Mouse (Mus musculus) C2C12 (cell line): ENCODE results near the gene Dydc1. TPM values are rescaled to one million over a fixed set of nuclear protein-coding genes. Genes with fewer than 3 reads are reported as not detected.

Experiments used
- H3K27me3 ChIP-seq: one replicate; pipeline ENCODE4 v1.6.1; 2011; ENCODE audit not compliant: control insufficient read depth, insufficient read depth, insufficient read length
- H3K36me3 ChIP-seq: one replicate; pipeline ENCODE4 v1.6.1; 2011; ENCODE audit not compliant: control insufficient read depth, insufficient read depth
- H3K4me3 ChIP-seq: one replicate; pipeline ENCODE4 v1.5.1; 2011; ENCODE audit warnings: mild to moderate bottlenecking, control low read depth; ENCODE audit not compliant: poor library complexity, insufficient read depth, severe bottlenecking
- H3K79me2 ChIP-seq: one replicate; pipeline ENCODE4 v1.6.1; 2011; ENCODE audit not compliant: control insufficient read depth, insufficient read depth
- H3K79me3 ChIP-seq: one replicate; pipeline ENCODE4 v1.6.1; 2011; ENCODE audit warnings: low read depth, control low read depth
- H3ac ChIP-seq: one replicate; pipeline ENCODE3; 2011; ENCODE audit warnings: low read depth; ENCODE audit not compliant: control insufficient read depth, insufficient read length
- CEBPB ChIP-seq: IDR thresholded peaks from one replicate; pipeline ENCODE4 v1.6.1; 2011; ENCODE audit warnings: low read depth, mild to moderate bottlenecking, control low read depth, moderate library complexity
- CTCF ChIP-seq: IDR thresholded peaks from one replicate; pipeline ENCODE4 v1.5.1; 2011; ENCODE audit not compliant: control insufficient read depth, insufficient read depth, insufficient read length
- FOSL1 ChIP-seq: IDR thresholded peaks from one replicate; pipeline ENCODE4 v1.8.0; 2011; ENCODE audit warnings: mild to moderate bottlenecking, low read length; ENCODE audit not compliant: poor library complexity, insufficient read depth, severe bottlenecking
- MAX ChIP-seq: IDR thresholded peaks from one replicate; pipeline ENCODE4 v1.6.1; 2011; ENCODE audit warnings: mild to moderate bottlenecking, control low read depth
- MYOD1 ChIP-seq: IDR thresholded peaks from one replicate; pipeline ENCODE4 v1.6.1; 2011; ENCODE audit warnings: low read depth; ENCODE audit not compliant: control insufficient read depth, insufficient read length
- MYOG ChIP-seq: IDR thresholded peaks from one replicate; pipeline ENCODE4 v1.6.1; 2011; ENCODE audit not compliant: control insufficient read depth, insufficient read length; ENCODE audit errors: extremely low read depth
- USF1 ChIP-seq: IDR thresholded peaks from one replicate; pipeline ENCODE4 v1.6.1; 2011; ENCODE audit warnings: low read depth, mild to moderate bottlenecking, control low read depth, moderate library complexity
- polyA plus RNA-seq: library from polyadenylated mRNA; unstranded; fragments of >200 nt; fragmentation: generic; extraction: Trizol; gene quantifications from one replicate; pipeline ENCODE4 v1.2.1, GENCODE M21; 2012; ENCODE audit warnings: missing spikeins

Gene Dydc1
- polyA plus RNA-seq, 1 experiment: not detected

DNA sequence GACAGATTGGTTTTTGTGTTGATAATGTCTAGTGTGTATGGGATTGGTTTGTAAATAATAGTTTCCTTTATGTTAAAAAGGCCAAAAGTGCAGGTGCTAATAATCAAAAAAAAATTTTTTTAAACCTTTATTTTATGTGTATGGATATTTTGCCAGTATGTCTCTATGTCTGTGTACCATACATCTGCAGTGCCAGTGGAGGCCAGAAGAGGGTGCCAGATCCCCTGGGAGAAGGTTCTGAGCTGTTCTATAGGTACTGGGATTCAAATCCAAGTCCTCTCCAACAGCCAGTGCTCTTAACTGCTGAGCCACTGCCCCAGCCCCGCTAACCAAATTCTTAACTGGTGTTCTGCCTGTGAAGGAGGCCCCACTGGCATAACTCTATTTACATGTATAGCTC is 14.8 kb downstream of the Dydc1 start:
- no peak overlapping the region for H3K4me3 ChIP-seq
- TF ChIP-seq MYOD1 (no peak), MAX (no peak), MYOG (no peak), CTCF (no peak), USF1 (no peak), FOSL1 (no peak), CEBPB (no peak)
- peaks cover 3% of the 10 kb centered on the region for H3K27me3 ChIP-seq
- H3K36me3 ChIP-seq: no peaks in the 10 kb centered on the region
- H3K79me3 ChIP-seq: no peaks in the 10 kb centered on the region
- H3ac ChIP-seq: no peak overlapping the region
- H3K79me2 ChIP-seq: no peaks in the 10 kb centered on the region

DNA sequence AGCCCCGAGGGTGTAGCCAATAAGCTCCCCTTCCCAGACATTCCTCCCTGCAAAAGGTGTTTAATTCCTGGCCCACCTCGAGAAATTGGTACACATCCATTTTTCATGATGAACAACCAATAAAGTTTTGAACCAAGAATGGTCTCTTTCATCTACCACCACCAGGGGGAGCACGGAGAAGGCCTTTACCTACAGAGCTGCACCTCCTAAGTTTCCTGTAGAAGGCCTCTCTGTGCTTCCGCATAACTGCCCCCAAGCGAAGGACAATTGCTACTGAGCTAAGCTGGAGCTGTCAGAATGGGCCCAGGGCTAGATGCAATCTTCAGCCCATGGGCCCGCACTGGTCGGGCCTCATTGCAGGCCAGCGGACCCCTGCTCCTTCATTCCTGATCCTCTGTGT is 18.1 kb downstream of the Dydc1 start:
- Histone ChIP-seq H3K4me3 (no peak overlapping the region), H3K36me3 (no peaks in the 10 kb centered on the region), H3K79me3 (no peaks in the 10 kb centered on the region), H3K79me2 (no peaks in the 10 kb centered on the region), H3K27me3 (peaks cover 3% of the 10 kb centered on the region), H3ac (no peak overlapping the region)
- no peak for TF ChIP-seq CEBPB
- TF ChIP-seq CTCF: no peak
- TF ChIP-seq USF1: no peak
- no peak for TF ChIP-seq MYOD1
- TF ChIP-seq MAX: no peak

DNA sequence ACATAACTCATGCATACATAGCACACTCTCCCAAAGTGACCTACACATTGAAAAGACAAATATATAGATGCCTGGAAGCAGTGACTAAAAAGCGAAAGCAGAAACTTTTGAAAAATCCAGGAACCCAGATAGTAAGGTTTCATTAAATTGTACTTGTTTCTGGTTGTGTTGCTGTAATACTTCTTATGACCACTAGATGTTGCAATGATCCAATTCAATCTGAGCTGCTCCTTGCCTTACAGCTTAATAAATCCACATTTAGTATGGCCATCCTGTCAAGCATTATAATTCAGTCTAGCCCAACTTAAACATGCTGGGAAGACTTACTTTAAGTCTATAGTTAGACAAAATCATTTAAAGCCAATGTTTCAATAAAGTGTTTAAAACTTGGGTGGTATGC is 21.4 kb downstream of the Dydc1 start:
- Histone ChIP-seq H3K27me3 (peaks cover 3% of the 10 kb centered on the region), H3ac (no peak overlapping the region), H3K36me3 (no peaks in the 10 kb centered on the region), H3K79me2 (no peaks in the 10 kb centered on the region), H3K4me3 (no peak overlapping the region), H3K79me3 (no peaks in the 10 kb centered on the region)
- TF ChIP-seq MYOD1 (no peak), MAX (no peak), FOSL1 (no peak), CTCF (no peak), CEBPB (no peak), MYOG (no peak), USF1 (no peak)

DNA sequence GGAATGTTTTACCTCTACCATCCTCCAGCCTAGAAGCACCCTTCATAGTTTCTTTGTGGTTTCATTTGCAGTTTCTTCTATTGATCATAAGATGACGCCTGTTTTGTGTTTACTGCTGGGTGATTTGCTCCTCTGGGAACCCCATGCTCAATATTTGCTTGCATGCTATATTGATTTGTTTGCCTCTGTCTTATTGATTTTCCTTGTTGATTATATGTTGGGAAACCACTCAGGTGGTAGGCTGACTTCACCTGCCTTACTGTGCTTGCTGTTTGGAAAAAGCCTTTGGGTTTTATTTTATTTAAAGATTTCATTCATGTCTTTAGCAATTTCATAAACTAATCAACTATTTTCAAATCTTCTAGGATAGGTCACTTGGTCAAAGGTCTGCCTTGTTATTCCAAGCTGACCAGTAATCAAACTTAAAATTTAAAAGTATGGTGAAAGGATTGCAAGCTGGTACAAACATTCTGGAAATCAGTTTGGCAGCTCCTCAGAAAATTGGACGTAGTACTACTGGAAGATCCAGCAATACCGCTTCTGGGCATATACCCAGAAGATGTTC is 23.7 kb downstream of the Dydc1 start:
- no peaks in the 10 kb centered on the region for H3K36me3 ChIP-seq

DNA sequence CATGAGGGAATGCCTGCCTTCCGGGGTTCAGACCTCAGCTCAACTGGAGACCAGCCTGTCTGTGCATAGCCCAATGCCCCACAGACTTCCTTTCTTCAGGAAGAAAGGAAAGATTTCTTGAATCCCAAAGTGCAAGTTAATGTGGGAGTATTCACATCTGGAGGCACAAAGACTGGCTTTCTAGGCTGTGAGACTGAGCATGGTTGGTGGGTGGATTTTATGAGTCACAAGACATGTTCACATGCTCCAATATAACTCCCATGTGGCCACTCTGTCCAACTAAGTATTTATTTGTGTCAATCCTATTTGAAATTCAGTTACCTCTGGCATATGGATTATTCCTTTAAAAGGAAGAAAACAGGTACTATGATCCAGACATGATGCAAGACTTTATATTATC is 26.0 kb downstream of the Dydc1 start:
- H3ac ChIP-seq: no peak overlapping the region
- no peaks in the 10 kb centered on the region for H3K27me3 ChIP-seq

More for the DNA sequence above, 23.7 kb downstream of the Dydc1 start:
- H3K4me3 ChIP-seq: no peak overlapping the region
- no peaks in the 10 kb centered on the region for H3K79me3 ChIP-seq
- TF ChIP-seq MAX (no peak), MYOD1 (no peak), CTCF (no peak), MYOG (no peak), USF1 (no peak), CEBPB (no peak), FOSL1 (no peak)
- H3K27me3 ChIP-seq: no peaks in the 10 kb centered on the region
- no peaks in the 10 kb centered on the region for H3K79me2 ChIP-seq
- no peak overlapping the region for H3ac ChIP-seq

DNA sequence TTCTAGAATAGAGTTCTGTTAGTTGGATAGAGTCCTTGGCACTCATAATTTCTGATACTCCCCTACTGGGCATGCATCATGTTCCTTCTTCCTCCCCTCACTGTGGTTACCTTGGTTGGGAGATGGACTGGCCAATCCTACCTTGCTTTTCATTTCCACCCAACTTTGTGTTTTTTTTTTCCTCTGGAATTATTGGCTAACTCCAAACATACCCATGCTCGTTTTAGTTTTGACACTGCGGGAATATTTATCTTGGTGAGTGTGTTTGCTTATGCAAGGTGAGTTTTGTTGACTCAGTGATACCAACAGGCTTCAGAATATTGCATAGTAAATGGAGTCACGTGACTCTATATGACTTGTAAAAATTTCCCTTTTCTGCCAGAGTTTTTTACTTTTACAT is 28.0 kb downstream of the Dydc1 start:
- H3K4me3 ChIP-seq: no peak overlapping the region
- H3ac ChIP-seq: no peak overlapping the region
- no peaks in the 10 kb centered on the region for H3K79me2 ChIP-seq
- H3K79me3 ChIP-seq: no peaks in the 10 kb centered on the region
- no peaks in the 10 kb centered on the region for H3K36me3 ChIP-seq
- TF ChIP-seq USF1 (peak; percentile 30), MYOD1 (no peak)
- H3K27me3 ChIP-seq: no peaks in the 10 kb centered on the region

More for the DNA sequence above, 26.0 kb downstream of the Dydc1 start:
- TF ChIP-seq MYOG: no peak
- no peak for TF ChIP-seq CTCF
- no peak for TF ChIP-seq USF1
- TF ChIP-seq MYOD1: no peak
- TF ChIP-seq MAX: no peak
- no peak for TF ChIP-seq CEBPB
- TF ChIP-seq FOSL1: no peak
- Histone ChIP-seq H3K36me3 (no peaks in the 10 kb centered on the region), H3K79me3 (no peaks in the 10 kb centered on the region), H3K4me3 (no peak overlapping the region), H3K79me2 (no peaks in the 10 kb centered on the region)
